In genomic region chr14:20641438-20641875, GRCm38 (mm10) we compare ENCODE assay signal across 8 mouse cellular contexts. TPM values are rescaled to one million over a fixed set of nuclear protein-coding genes. Genes with fewer than 3 reads are reported as not detected.
A peak's percentile ranks its signal among the peaks of the same experiment; 100 is the strongest.
DNase-seq lines count a peak whose midpoint lies in the region; ATAC-seq and TF ChIP-seq lines count a peak whose summit lies in the region.

No protein-coding gene starts in this region.

- no peaks in the 10 kb centered on the region for H3K79me2 ChIP-seq in heart, adult 2 months (replicated peaks; ENCODE audit: control insufficient read depth, insufficient read depth, low read length)

- peak overlapping the region; percentile 94 for H3K4me3 ChIP-seq in heart, adult 2 months
- peak overlapping the region; percentile 96 for H3K4me3 ChIP-seq in forebrain, embryonic 10.5 days
- H3K4me3 ChIP-seq in liver, embryonic 14.5 days (ENCODE audit: insufficient read depth in 1 of 2, low read depth in 2 of 2, low read length in 2 of 2): peak overlapping the region; percentile 83 to 96

- no peaks in the 10 kb centered on the region for H3K9me3 ChIP-seq in forebrain, embryonic 10.5 days
- H3K9me3 ChIP-seq in liver, embryonic 14.5 days (ENCODE audit: control insufficient read depth, low read length): no peaks in the 10 kb centered on the region

- no peaks in the 10 kb centered on the region for H3K27me3 ChIP-seq in heart, adult 2 months (ENCODE audit: control insufficient read depth, insufficient read depth, low read length)
- H3K27me3 ChIP-seq in forebrain, embryonic 10.5 days (ENCODE audit: poor library complexity, severe bottlenecking): no peaks in the 10 kb centered on the region
- H3K27me3 ChIP-seq in liver, embryonic 14.5 days (ENCODE audit: control insufficient read depth, insufficient read depth, low read length): no peaks in the 10 kb centered on the region

- no peak for DNase-seq in heart, adult 2 months
- no peak for DNase-seq in heart, adult 18-20 months
- peak; percentile 48 for DNase-seq in A20 (ENCODE audit: low read depth, low spot score)
- DNase-seq in forebrain, embryonic 10.5 days (ENCODE audit: extremely low spot score, low spot score): no peak
- DNase-seq in liver, embryonic 14.5 days (ENCODE audit: low read depth in 3 of 3, low spot score in 3 of 3): no peak
- no peak for DNase-seq in adrenal gland, postnatal 10 days
- DNase-seq in spleen, postnatal 14 days (ENCODE audit: low spot score in 2 of 2): no peak
- DNase-seq in thymus, postnatal 14 days: no peak

- no peaks in the 10 kb centered on the region; the same call in none of the 2 replicates for H3K4me1 ChIP-seq in heart, adult 2 months (ENCODE audit: control insufficient read depth, insufficient read depth, low read length)
- H3K4me1 ChIP-seq in forebrain, embryonic 10.5 days: peaks cover 17% of the 10 kb centered on the region
- H3K4me1 ChIP-seq in liver, embryonic 14.5 days (replicated peaks; ENCODE audit: control insufficient read depth in 2 of 2, insufficient read depth in 2 of 2, low read length in 1 of 2): peaks cover 15 to 17% of the 10 kb centered on the region in 2 experiments

- ATAC-seq in liver, embryonic 14.5 days (ENCODE audit: insufficient read depth): no peak

- H3K9ac ChIP-seq in heart, adult 2 months (ENCODE audit: low read depth, low read length): peak overlapping the region; percentile 88
- peak overlapping the region; percentile 93 for H3K9ac ChIP-seq in liver, embryonic 14.5 days (replicated peaks)

- no peak for TF ChIP-seq CTCF in heart, adult 2 months (IDR thresholded peaks at IDR 0.05)
- TF ChIP-seq CTCF in liver, embryonic 14.5 days (IDR thresholded peaks at IDR 0.05; ENCODE audit: low read depth): no peak

- peak overlapping the region; percentile 94 for H3K27ac ChIP-seq in heart, adult 2 months
- H3K27ac ChIP-seq in forebrain, embryonic 10.5 days: peak overlapping the region; percentile 98
- H3K27ac ChIP-seq in liver, embryonic 14.5 days: peak overlapping the region; percentile 76

- no peak for TF ChIP-seq POLR2A in heart, adult 2 months (IDR thresholded peaks at IDR 0.05; ENCODE audit: insufficient read depth, low read depth, low read length)

- intact Hi-C loops in heart, adult 2 months (cut with DNase I): loop anchor here (1.0 to 10.0 kb wide), 4 partner anchors 19 to 247 kb away; partner anchors contain the start of genes Mrps16 and Ppp3cb

- TF ChIP-seq EP300 in heart, adult 2 months (IDR thresholded peaks at IDR 0.05; ENCODE audit: insufficient read depth, low read depth, low read length): no peak
- no peak for TF ChIP-seq EP300 in liver, embryonic 14.5 days (IDR thresholded peaks at IDR 0.05; ENCODE audit: low read depth)

- peak overlapping the region; percentile 91 for H3K4me2 ChIP-seq in liver, embryonic 14.5 days (ENCODE audit: low read depth)

- H3K36me3 ChIP-seq in heart, adult 2 months (ENCODE audit: control insufficient read depth, insufficient read depth, low read length): peaks cover 2% of the 10 kb centered on the region
- peaks cover 1% of the 10 kb centered on the region; the same call in 1 of the 2 replicates for H3K36me3 ChIP-seq in forebrain, embryonic 10.5 days (replicated peaks)
- H3K36me3 ChIP-seq in liver, embryonic 14.5 days (replicated peaks; ENCODE audit: control insufficient read depth, insufficient read depth, low read depth): no peaks in the 10 kb centered on the region

- WGBS in heart, adult 2 months: 14% methylated on average over 10 of the region's 10 CpGs
- WGBS in forebrain, embryonic 10.5 days: 15% methylated on average over 10 of the region's 10 CpGs
- WGBS in liver, embryonic 14.5 days (ENCODE audit: insufficient replicate concordance): 18% methylated on average over 10 of the region's 10 CpGs

RNA-seq across cellular contexts. Expression of gene Usp54, which starts 0.6 kb away (rescaled TPM):
- total RNA-seq in heart, adult 2 months (2021): 10 to 100 TPM; 14.1 to 16.2 TPM
- 10.9 and 16.3 TPM in 2 replicates for polyA plus RNA-seq in heart, adult 2 months (2012; rRNA removed)
- 10 to 100 TPM; 12.0 to 14.4 TPM for total RNA-seq in heart, adult 18-20 months (2021)
- 15.4 and 16.5 TPM in 2 replicates for polyA plus RNA-seq in forebrain, embryonic 10.5 days (2016; fragmentation: Nextera tagmentation; extraction: Ambion mirVana)
- 1.2 and 1.3 TPM in 2 replicates for polyA plus RNA-seq in liver, embryonic 14.5 days (2012; rRNA removed)
- polyA plus RNA-seq in liver, embryonic 14.5 days (2014; fragmentation: Nextera tagmentation; extraction: Ambion mirVana): 1.1 and 1.2 TPM in 2 replicates
- 10 to 100 TPM; 12.6 to 13.1 TPM for total RNA-seq in adrenal gland, postnatal 10 days (2021)

RNA-seq across cellular contexts. Expression of gene Myoz1, which starts 14.9 kb away (rescaled TPM):
- total RNA-seq in heart, adult 2 months (2021): under 1 TPM; 0.31 to 0.52 TPM
- 0.31 and 0.91 TPM in 2 replicates for polyA plus RNA-seq in heart, adult 2 months (2012; rRNA removed)
- total RNA-seq in heart, adult 18-20 months (2021): under 1 TPM; 0.35 to 0.54 TPM
- 0.12 and 0.15 TPM in 2 replicates for polyA plus RNA-seq in forebrain, embryonic 10.5 days (2016; fragmentation: Nextera tagmentation; extraction: Ambion mirVana)
- polyA plus RNA-seq in liver, embryonic 14.5 days (2012; rRNA removed): 0.04 and 0.10 TPM in 2 replicates
- polyA plus RNA-seq in liver, embryonic 14.5 days (2014; fragmentation: Nextera tagmentation; extraction: Ambion mirVana): 0.14 TPM in 1 of 2 replicates, not detected in the other
- 10 to 100 TPM; 27.5 to 61.9 TPM for total RNA-seq in adrenal gland, postnatal 10 days (2021)

RNA-seq across cellular contexts. Expression of gene Synpo2l, which starts 26.7 kb away (rescaled TPM):
- total RNA-seq in heart, adult 2 months (2021): 100 to 1,000 TPM in 1 of 2 experiments, 10 to 100 TPM in 1; 96.8 to 126 TPM
- 63.4 and 67.7 TPM in 2 replicates for polyA plus RNA-seq in heart, adult 2 months (2012; rRNA removed)
- 10 to 100 TPM; 87.3 to 87.9 TPM for total RNA-seq in heart, adult 18-20 months (2021)
- polyA plus RNA-seq in forebrain, embryonic 10.5 days (2016; fragmentation: Nextera tagmentation; extraction: Ambion mirVana): 0.22 and 0.25 TPM in 2 replicates
- 0.02 TPM in 2 replicates for polyA plus RNA-seq in liver, embryonic 14.5 days (2012; rRNA removed)
- 0.09 TPM in 1 of 2 replicates, not detected in the other for polyA plus RNA-seq in liver, embryonic 14.5 days (2014; fragmentation: Nextera tagmentation; extraction: Ambion mirVana)
- total RNA-seq in adrenal gland, postnatal 10 days (2021): 10 to 100 TPM in 1 of 2 experiments, 1 to 10 TPM in 1; 5.8 to 14.5 TPM

RNA-seq across cellular contexts. Expression of gene Sec24c, which starts 32.7 kb away (rescaled TPM):
- total RNA-seq in heart, adult 2 months (2021): 100 to 1,000 TPM in 1 of 2 experiments, 10 to 100 TPM in 1; 98.2 to 106 TPM
- 133 and 146 TPM in 2 replicates for polyA plus RNA-seq in heart, adult 2 months (2012; rRNA removed)
- 10 to 100 TPM; 95.8 to 97.9 TPM for total RNA-seq in heart, adult 18-20 months (2021)
- 101 and 105 TPM in 2 replicates for polyA plus RNA-seq in forebrain, embryonic 10.5 days (2016; fragmentation: Nextera tagmentation; extraction: Ambion mirVana)
- polyA plus RNA-seq in liver, embryonic 14.5 days (2012; rRNA removed): 36.4 and 37.1 TPM in 2 replicates
- 28.4 and 33.8 TPM in 2 replicates for polyA plus RNA-seq in liver, embryonic 14.5 days (2014; fragmentation: Nextera tagmentation; extraction: Ambion mirVana)
- total RNA-seq in adrenal gland, postnatal 10 days (2021): 100 to 1,000 TPM; 120 to 130 TPM

RNA-seq across cellular contexts. Expression of gene Fut11, which starts 53.3 kb away (rescaled TPM):
- 1 to 10 TPM; 5.3 to 5.9 TPM for total RNA-seq in heart, adult 2 months (2021)
- polyA plus RNA-seq in heart, adult 2 months (2012; rRNA removed): 5.3 and 6.9 TPM in 2 replicates
- 1 to 10 TPM; 4.6 to 6.1 TPM for total RNA-seq in heart, adult 18-20 months (2021)
- 15.7 and 16.0 TPM in 2 replicates for polyA plus RNA-seq in forebrain, embryonic 10.5 days (2016; fragmentation: Nextera tagmentation; extraction: Ambion mirVana)
- polyA plus RNA-seq in liver, embryonic 14.5 days (2012; rRNA removed): 2.8 and 3.3 TPM in 2 replicates
- polyA plus RNA-seq in liver, embryonic 14.5 days (2014; fragmentation: Nextera tagmentation; extraction: Ambion mirVana): 4.3 and 5.7 TPM in 2 replicates
- total RNA-seq in adrenal gland, postnatal 10 days (2021): 10 to 100 TPM; 16.3 to 18.6 TPM

Comparison
In these comparisons a context has a peak if more than half of its experiments do, and no peak if none do; other contexts are left out.
1. RNA of gene Myoz1, which starts 14.9 kb away (total RNA-seq): 27.5 to 61.9 TPM in adrenal gland, postnatal 10 days; 0.35 to 0.54 TPM in heart, adult 18-20 months and 0.31 to 0.52 TPM in heart, adult 2 months; every median in the first group is over 10 times any median in the second.
2. RNA of gene Synpo2l, which starts 26.7 kb away (total RNA-seq): 96.8 to 126 TPM in heart, adult 2 months and 87.3 to 87.9 TPM in heart, adult 18-20 months; 5.8 to 14.5 TPM in adrenal gland, postnatal 10 days; every median in the first group is over 4 times any median in the second.
3. Peak in every context shown above with its lines, with median percentiles within 50 percentile points of each other: H3K27ac ChIP-seq and H3K4me3 ChIP-seq.